In genomic region chr6:99491146-99491545, GRCm38 (mm10) we compare ENCODE assay signal across 16 mouse cellular contexts.
"Had no signal": no experiment of that assay in that cellular context is flagged by ENCODE, and none has a peak within 500 bp of the region (broad histone marks: within the 10 kb centered on the region; RNA-seq: fewer than 3 reads in every experiment).

No protein-coding gene starts in this region.

- H3K27ac ChIP-seq: limb, embryonic 12.5 days; liver, embryonic 13.5 days; lung, embryonic 15.5 days; midbrain, embryonic 15.5 days; neural tube, embryonic 12.5 days had no signal

- H3K4me2 ChIP-seq: limb, embryonic 12.5 days; liver, embryonic 13.5 days; lung, embryonic 15.5 days; midbrain, embryonic 11.5 days; midbrain, embryonic 15.5 days; neural tube, embryonic 12.5 days had no signal

- H3K4me3 ChIP-seq: limb, embryonic 12.5 days; liver, embryonic 13.5 days; lung, embryonic 15.5 days; megakaryocyte, embryonic 14.5 days; midbrain, embryonic 15.5 days; neural tube, embryonic 12.5 days had no signal

- H3K9ac ChIP-seq: limb, embryonic 12.5 days; liver, embryonic 13.5 days; liver, postnatal 0 days; lung, embryonic 15.5 days; midbrain, embryonic 15.5 days; neural tube, embryonic 12.5 days had no signal

- DNase-seq: kidney, postnatal 25 days; layer of hippocampus, adult 9-11 months; layer of hippocampus, postnatal 36 days; liver; liver, embryonic 13.5 days; liver, postnatal 0 days; lung, postnatal 14 days; spleen, adult 18-20 months; thymus, adult 18-20 months; thymus, postnatal 14 days had no signal

- ATAC-seq: liver, postnatal 0 days; midbrain, embryonic 15.5 days had no signal

- H3K27me3 ChIP-seq: limb, embryonic 12.5 days; liver, embryonic 13.5 days; lung, embryonic 15.5 days; megakaryocyte, embryonic 14.5 days; midbrain, embryonic 15.5 days; neural tube, embryonic 12.5 days had no signal

- H3K9me3 ChIP-seq: limb, embryonic 12.5 days; liver, embryonic 13.5 days; lung, embryonic 15.5 days; megakaryocyte, embryonic 14.5 days; midbrain, embryonic 15.5 days; neural tube, embryonic 12.5 days had no signal

- H3K36me3 ChIP-seq: limb, embryonic 12.5 days; liver, embryonic 13.5 days; lung, embryonic 15.5 days; midbrain, embryonic 15.5 days; neural tube, embryonic 12.5 days had no signal
